Mouse (Mus musculus) heart, adult 2 months (tissue): ENCODE results near the gene Idua. TPM values are rescaled to one million over a fixed set of nuclear protein-coding genes. Genes with fewer than 3 reads are reported as not detected.

Source experiments
- DNase-seq, 2 experiments: peaks; one replicate each; pipeline ENCODE4 v3.0.0; 2021
- H3K27ac ChIP-seq: fragments of 200-600 bp; 2 replicates; pipeline ENCODE4 v1.8.1; 2022
- H3K27me3 ChIP-seq: fragments of 200-500 bp; 2 replicates; pipeline ENCODE4 v1.6.1; 2012; ENCODE audit warnings: mild to moderate bottlenecking, low read length, inconsistent platforms, mixed read lengths; ENCODE audit not compliant: control insufficient read depth, insufficient read depth
- H3K36me3 ChIP-seq: fragments of 200-500 bp; 2 replicates; pipeline ENCODE4 v1.6.1; 2012; ENCODE audit warnings: low read length, inconsistent platforms; ENCODE audit not compliant: control insufficient read depth, insufficient read depth
- H3K4me1 ChIP-seq: fragments of 200-500 bp; 2 replicates; pipeline ENCODE4 v1.6.1; 2011; ENCODE audit warnings: low read length; ENCODE audit not compliant: control insufficient read depth, insufficient read depth
- H3K4me3 ChIP-seq: fragments of 200-600 bp; 2 replicates; pipeline ENCODE4 v1.8.1; 2022
- H3K79me2 ChIP-seq: fragments of 200-500 bp; replicated peaks from 2 replicates; pipeline ENCODE4 v1.6.1; 2012; ENCODE audit warnings: mild to moderate bottlenecking, inconsistent platforms, low read length, moderate library complexity, mixed read lengths; ENCODE audit not compliant: control insufficient read depth, insufficient read depth
- H3K9ac ChIP-seq: fragments of 200-500 bp; 2 replicates; pipeline ENCODE4 v1.6.1; 2012; ENCODE audit warnings: low read depth, mild to moderate bottlenecking, control low read depth, inconsistent platforms, low read length, mixed read lengths
- CTCF ChIP-seq: fragments of 200-600 bp; IDR thresholded peaks from 2 replicates; pipeline ENCODE4 v1.8.1; 2022; ENCODE audit warnings: antibody characterized with exemption, mild to moderate bottlenecking, moderate library complexity
- EP300 ChIP-seq: fragments of 200-500 bp; IDR thresholded peaks from 2 replicates; pipeline ENCODE4 v1.6.1; 2011; ENCODE audit warnings: low read depth, low read length, control low read depth; ENCODE audit not compliant: insufficient read depth
- POLR2A ChIP-seq: fragments of 200-500 bp; IDR thresholded peaks from 2 replicates; pipeline ENCODE4 v1.6.1; 2011; ENCODE audit warnings: mild to moderate bottlenecking, low read depth, low read length, control low read depth; ENCODE audit not compliant: insufficient read depth
- WGBS: fragments of 180-500 bp; shearing (Covaris S2); methylation state at CpG from one replicate; pipeline ENCODE4 v1.1.7; 2018; 5-methylcytosine and 5-hydroxymethylcytosine counted together
- intact Hi-C: fragments of 180-260 bp; cut with DNase I; formaldehyde crosslinking; loops from one replicate; pipeline ENCODE4 v1.15.1; 2025
- polyA plus RNA-seq: library from polyadenylated mRNA; depleted of rRNA; stranded (reverse); fragments of >200 nt; gene quantifications from 2 replicates; pipeline ENCODE4 v1.2.3, GENCODE M21; 2012
- total RNA-seq, 2 experiments: library from RNA; stranded (reverse); gene quantifications; 2 replicates each; pipeline ENCODE4 v1.2.3; 2021

The Idua gene
- total and polyA plus RNA-seq, 3 experiments = 21.7 to 30.4 (median 23.2) TPM

DNA sequence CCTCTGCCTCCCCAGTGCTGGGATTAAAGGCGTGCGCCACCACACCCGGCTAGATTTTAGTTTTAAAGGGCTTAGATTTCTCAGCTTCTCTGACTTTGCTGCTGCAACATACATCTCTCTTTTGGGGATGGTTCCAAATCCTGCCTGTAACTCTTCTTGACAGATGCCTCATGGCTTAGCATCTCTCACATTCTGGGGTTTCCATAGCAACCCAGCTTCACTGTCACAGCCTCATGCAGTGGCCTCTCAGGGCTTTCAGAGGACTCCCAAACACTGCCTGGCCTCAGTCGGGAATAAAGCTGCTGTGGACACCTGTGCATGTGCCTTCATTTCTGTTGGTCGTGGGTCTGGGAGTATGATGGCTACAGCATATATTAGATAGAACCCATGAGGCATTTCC lies 29.0 kb downstream of the Idua start:
- Histone ChIP-seq H3K4me1 (peaks cover 5% of the 10 kb centered on the region), H3K79me2 (no peaks in the 10 kb centered on the region), H3K4me3 (no peak overlapping the region), H3K27ac (no peak overlapping the region), H3K36me3 (no peaks in the 10 kb centered on the region), H3K9ac (no peak overlapping the region), H3K27me3 (no peaks in the 10 kb centered on the region)
- intact Hi-C loops = no loop called here
- no peak for DNase-seq
- TF ChIP-seq POLR2A = no peak
- TF ChIP-seq EP300 = no peak
- no peak for TF ChIP-seq CTCF
- 75% methylated on average over 5 of the region's 5 CpGs for WGBS

DNA sequence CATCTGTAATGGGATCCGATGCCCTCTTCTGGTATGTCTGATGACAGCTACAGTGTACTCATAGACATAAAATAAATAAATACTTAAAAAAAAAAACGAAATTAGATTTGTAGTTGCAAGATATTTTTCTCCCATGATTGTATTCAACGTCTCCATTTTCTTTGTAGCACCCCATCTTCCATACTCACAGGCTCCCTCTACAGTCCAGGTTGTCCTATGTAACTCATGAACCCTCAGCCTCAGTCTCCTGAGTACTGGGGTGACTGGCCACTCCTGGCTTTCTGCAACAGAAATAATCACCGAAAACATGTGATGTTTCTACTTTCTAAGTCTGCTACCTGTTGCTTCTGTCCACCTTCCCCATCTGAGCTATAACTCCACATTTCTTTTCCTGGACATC lies 31.0 kb downstream of the Idua start:
- intact Hi-C loops = no loop called here
- H3K4me3 ChIP-seq = no peak overlapping the region
- H3K27me3 ChIP-seq = no peaks in the 10 kb centered on the region
- H3K27ac ChIP-seq = no peak overlapping the region
- peak; percentile 49 for TF ChIP-seq CTCF
- no peak for TF ChIP-seq EP300
- no peak for TF ChIP-seq POLR2A
- peaks cover 5% of the 10 kb centered on the region for H3K4me1 ChIP-seq
- WGBS = 70% methylated on average over 4 of the region's 4 CpGs
- H3K36me3 ChIP-seq = no peaks in the 10 kb centered on the region
- H3K9ac ChIP-seq = no peak overlapping the region
- no peak for DNase-seq
- H3K79me2 ChIP-seq = no peaks in the 10 kb centered on the region

DNA sequence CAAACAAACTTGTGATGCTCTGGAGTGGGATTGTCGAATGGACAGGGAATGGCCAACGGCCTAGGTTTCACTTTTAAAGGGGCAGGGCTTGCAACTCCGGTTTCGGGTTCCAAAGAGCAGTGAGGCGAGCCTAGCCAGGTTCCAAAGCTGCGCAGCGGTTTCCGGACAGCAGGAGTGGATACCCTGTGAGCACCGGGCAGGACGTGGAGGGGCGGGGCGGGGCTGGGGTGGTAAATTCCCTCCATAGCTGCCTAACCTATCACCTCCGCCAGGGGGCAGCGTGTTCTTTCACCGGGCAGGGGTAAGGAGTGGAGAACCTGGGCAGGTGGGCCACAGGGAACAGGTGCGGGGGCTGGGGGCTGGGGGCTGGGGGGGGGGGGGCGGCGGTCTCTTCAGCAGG lies 32.1 kb downstream of the Idua start, which contains the start of gene Fgfrl1:
Gene Fgfrl1, plus strand, starts transcription at position 112 of the 400 bp plus-strand sequence.
- DNase-seq = peak; percentile 69 to 77
- TF ChIP-seq EP300 = no peak
- TF ChIP-seq CTCF = peak; percentile 62
- TF ChIP-seq POLR2A = no peak
- H3K36me3 ChIP-seq = no peaks in the 10 kb centered on the region
- peaks cover 5% of the 10 kb centered on the region for H3K4me1 ChIP-seq
- WGBS = 2% methylated on average over 18 of the region's 18 CpGs
- no peak within 1 kb of the TSS for H3K27ac ChIP-seq
- 0 out of 2 replicates have a peak within 1 kb of the TSS, but pooled peaks have one; percentile 23 for H3K9ac ChIP-seq
- intact Hi-C loops = loop anchor here (1.0 to 2.0 kb wide), 3 partner anchors 15 to 63 kb away; partner anchors contain the start of genes Gak and Tmem175
- H3K27me3 ChIP-seq = no peaks in the 10 kb centered on the region
- H3K79me2 ChIP-seq = no peaks in the 10 kb centered on the region
- H3K4me3 ChIP-seq = peak within 1 kb of the TSS; percentile 51

DNA sequence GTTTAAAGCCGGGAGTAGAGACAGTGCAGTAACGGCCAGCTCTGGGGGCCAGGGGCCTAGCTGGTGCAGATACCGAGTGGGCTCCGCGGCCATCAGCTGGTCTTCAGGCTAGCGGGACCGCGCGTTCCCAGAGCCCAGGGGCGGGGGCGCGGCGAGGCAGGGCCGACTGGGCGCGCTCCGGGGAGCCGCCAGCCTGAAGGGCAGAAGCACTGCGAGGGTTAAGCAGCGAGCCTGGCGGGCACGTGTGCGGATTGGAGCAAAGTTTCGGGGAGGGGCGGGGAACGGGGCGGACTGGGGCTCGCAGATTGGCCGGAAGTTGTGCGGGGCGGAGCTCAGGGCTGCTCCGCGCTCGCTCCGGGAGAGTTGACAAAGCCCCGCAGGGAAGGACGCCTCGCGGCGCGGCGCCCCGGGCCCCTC lies 33.7 kb downstream of the Idua start:
- Histone ChIP-seq H3K27ac (no peak overlapping the region; the same call in 1 of the 2 replicates), H3K79me2 (no peaks in the 10 kb centered on the region), H3K27me3 (no peaks in the 10 kb centered on the region), H3K4me3 (peak overlapping the region; percentile 75), H3K36me3 (no peaks in the 10 kb centered on the region), H3K9ac (peak overlapping the region; percentile 92), H3K4me1 (peaks cover 5% of the 10 kb centered on the region)
- under 1% methylated on average over 43 of the region's 43 CpGs for WGBS
- intact Hi-C loops = loop anchor here (2.0 kb wide), 2 partner anchors 17 to 65 kb away; partner anchors contain the start of genes Gak and Tmem175
- DNase-seq = peak; percentile 88 to 91
- TF ChIP-seq CTCF = no peak
- TF ChIP-seq POLR2A = no peak
- TF ChIP-seq EP300 = no peak

- Histone ChIP-seq H3K9ac (peak overlapping the region; percentile 54), H3K27ac (peak overlapping the region; percentile 45), H3K79me2 (no peaks in the 10 kb centered on the region), H3K4me1 (peaks cover 5% of the 10 kb centered on the region), H3K27me3 (no peaks in the 10 kb centered on the region), H3K36me3 (no peaks in the 10 kb centered on the region), H3K4me3 (peak overlapping the region; percentile 75)
- no peak for TF ChIP-seq CTCF
- TF ChIP-seq EP300 = no peak
- TF ChIP-seq POLR2A = no peak
- WGBS = 2% methylated on average over 97 of the region's 99 CpGs
- intact Hi-C loops = no loop called here
- peak; percentile 53 to 56 for DNase-seq
Observed at GRCm38 (mm10) chr5:108694352-108695261, 34.5 kb downstream of the Idua start.

GRCm38 (mm10) chr5:108695861-108696260 lies 35.7 kb downstream of the Idua start:
- H3K79me2 ChIP-seq = no peaks in the 10 kb centered on the region
- intact Hi-C loops = no loop called here
- H3K4me1 ChIP-seq = peaks cover 5% of the 10 kb centered on the region
- no peak overlapping the region for H3K9ac ChIP-seq
- TF ChIP-seq EP300 (no peak), CTCF (no peak)
- H3K4me3 ChIP-seq = no peak overlapping the region
- no peaks in the 10 kb centered on the region for H3K27me3 ChIP-seq
- DNase-seq = no peak
- 93% methylated on average over 12 of the region's 12 CpGs for WGBS
- no peaks in the 10 kb centered on the region for H3K36me3 ChIP-seq
- H3K27ac ChIP-seq = no peak overlapping the region
